Mouse (Mus musculus): ENCODE data around the gene Rabep2. TPM values are rescaled to one million over a fixed set of nuclear protein-coding genes. Genes with fewer than 3 reads are reported as not detected.
A peak's percentile ranks its signal among the peaks of the same experiment; 100 is the strongest.

Rabep2 gene
- polyA plus RNA-seq, 1 experiment, result 24.7 TPM

- peak; percentile 22 for DNase-seq
- Histone ChIP-seq H3K27ac (ENCODE audit: insufficient read depth, low read depth, low read length) (no peak overlapping the region), H3K4me3 (ENCODE audit: insufficient read depth, low read depth, low read length) (no peak overlapping the region), H3K27me3 (replicated peaks; ENCODE audit: control insufficient read depth, insufficient read depth, low read length) (no peaks in the 10 kb centered on the region), H3K36me3 (ENCODE audit: control insufficient read depth, insufficient read depth, low read length) (no peaks in the 10 kb centered on the region; the same call in none of the 2 replicates), H3K4me1 (ENCODE audit: control insufficient read depth, insufficient read depth, low read length) (no peaks in the 10 kb centered on the region)
- no peak for TF ChIP-seq POLR2A (IDR thresholded peaks at IDR 0.05; ENCODE audit: low read depth, low read length)
- TF ChIP-seq CTCF (conservative IDR thresholded peaks at IDR 0.05; ENCODE audit: insufficient read depth, insufficient read length, low read depth, low read length), result peak; percentile 54
- WGBS, result 55% methylated on average over 5 of the region's 5 CpGs
These were observed 38.7 kb downstream of the Rabep2 start for GRCm38 (mm10) chr7:126467271-126467670.

GRCm38 (mm10) chr7:126467834-126468627, 39.5 kb downstream of the Rabep2 start:
- H3K27ac ChIP-seq (ENCODE audit: insufficient read depth, low read depth, low read length), result no peak overlapping the region
- H3K4me3 ChIP-seq (ENCODE audit: insufficient read depth, low read depth, low read length), result no peak overlapping the region
- H3K27me3 ChIP-seq (replicated peaks; ENCODE audit: control insufficient read depth, insufficient read depth, low read length), result no peaks in the 10 kb centered on the region
- H3K4me1 ChIP-seq (ENCODE audit: control insufficient read depth, insufficient read depth, low read length), result no peaks in the 10 kb centered on the region
- WGBS, result 86% methylated on average over 18 of the region's 18 CpGs
- no peak for DNase-seq
- TF ChIP-seq CTCF (conservative IDR thresholded peaks at IDR 0.05; ENCODE audit: insufficient read depth, insufficient read length, low read depth, low read length) (no peak), POLR2A (IDR thresholded peaks at IDR 0.05; ENCODE audit: low read depth, low read length) (no peak)
- no peaks in the 10 kb centered on the region; the same call in none of the 2 replicates for H3K36me3 ChIP-seq (ENCODE audit: control insufficient read depth, insufficient read depth, low read length)

- Histone ChIP-seq H3K4me1 (ENCODE audit: control insufficient read depth, insufficient read depth, low read length) (peaks cover 3% of the 10 kb centered on the region; the same call in 1 of the 2 replicates), H3K36me3 (ENCODE audit: control insufficient read depth, insufficient read depth, low read length) (no peaks in the 10 kb centered on the region; the same call in none of the 2 replicates)
- TF ChIP-seq POLR2A (IDR thresholded peaks at IDR 0.05; ENCODE audit: low read depth, low read length) (no peak), CTCF (conservative IDR thresholded peaks at IDR 0.05; ENCODE audit: insufficient read depth, insufficient read length, low read depth, low read length) (no peak)
These were observed 41.5 kb downstream of the Rabep2 start for GRCm38 (mm10) chr7:126470077-126470476.

GRCm38 (mm10) chr7:126471361-126471760, 42.8 kb downstream of the Rabep2 start:
- Histone ChIP-seq H3K36me3 (ENCODE audit: control insufficient read depth, insufficient read depth, low read length) (no peaks in the 10 kb centered on the region; the same call in none of the 2 replicates), H3K27ac (ENCODE audit: insufficient read depth, low read depth, low read length) (no peak overlapping the region), H3K27me3 (replicated peaks; ENCODE audit: control insufficient read depth, insufficient read depth, low read length) (no peaks in the 10 kb centered on the region), H3K4me1 (ENCODE audit: control insufficient read depth, insufficient read depth, low read length) (peaks cover 10% of the 10 kb centered on the region; the same call in 1 of the 2 replicates), H3K4me3 (ENCODE audit: insufficient read depth, low read depth, low read length) (no peak overlapping the region)
- DNase-seq, result no peak
- no peak for TF ChIP-seq CTCF (conservative IDR thresholded peaks at IDR 0.05; ENCODE audit: insufficient read depth, insufficient read length, low read depth, low read length)
- TF ChIP-seq POLR2A (IDR thresholded peaks at IDR 0.05; ENCODE audit: low read depth, low read length), result no peak
- 89% methylated on average over 5 of the region's 5 CpGs for WGBS

More at GRCm38 (mm10) chr7:126470077-126470476, 41.5 kb downstream of the Rabep2 start:
- Histone ChIP-seq H3K4me3 (ENCODE audit: insufficient read depth, low read depth, low read length) (no peak overlapping the region), H3K27me3 (replicated peaks; ENCODE audit: control insufficient read depth, insufficient read depth, low read length) (no peaks in the 10 kb centered on the region), H3K27ac (ENCODE audit: insufficient read depth, low read depth, low read length) (no peak overlapping the region)
- DNase-seq, result no peak
- 80% methylated on average over 6 of the region's 6 CpGs for WGBS

- Histone ChIP-seq H3K36me3 (ENCODE audit: control insufficient read depth, insufficient read depth, low read length) (no peaks in the 10 kb centered on the region; the same call in none of the 2 replicates), H3K27me3 (replicated peaks; ENCODE audit: control insufficient read depth, insufficient read depth, low read length) (no peaks in the 10 kb centered on the region), H3K27ac (ENCODE audit: insufficient read depth, low read depth, low read length) (no peak overlapping the region), H3K4me3 (ENCODE audit: insufficient read depth, low read depth, low read length) (no peak overlapping the region), H3K4me1 (ENCODE audit: control insufficient read depth, insufficient read depth, low read length) (peaks cover 12% of the 10 kb centered on the region; the same call in 1 of the 2 replicates)
- 49% methylated on average over 4 of the region's 4 CpGs for WGBS
- DNase-seq, result no peak
- TF ChIP-seq POLR2A (IDR thresholded peaks at IDR 0.05; ENCODE audit: low read depth, low read length), result no peak
- TF ChIP-seq CTCF (conservative IDR thresholded peaks at IDR 0.05; ENCODE audit: insufficient read depth, insufficient read length, low read depth, low read length), result no peak
These were observed 43.3 kb downstream of the Rabep2 start for GRCm38 (mm10) chr7:126471853-126472252.

GRCm38 (mm10) chr7:126472306-126472705, 43.7 kb downstream of the Rabep2 start:
- Histone ChIP-seq H3K27me3 (replicated peaks; ENCODE audit: control insufficient read depth, insufficient read depth, low read length) (no peaks in the 10 kb centered on the region), H3K36me3 (ENCODE audit: control insufficient read depth, insufficient read depth, low read length) (no peaks in the 10 kb centered on the region; the same call in none of the 2 replicates), H3K4me3 (ENCODE audit: insufficient read depth, low read depth, low read length) (no peak overlapping the region), H3K4me1 (ENCODE audit: control insufficient read depth, insufficient read depth, low read length) (peaks cover 12% of the 10 kb centered on the region; the same call in 1 of the 2 replicates), H3K27ac (ENCODE audit: insufficient read depth, low read depth, low read length) (no peak overlapping the region)
- DNase-seq, result no peak
- 76% methylated on average over 13 of the region's 13 CpGs for WGBS
- TF ChIP-seq POLR2A (IDR thresholded peaks at IDR 0.05; ENCODE audit: low read depth, low read length) (no peak), CTCF (conservative IDR thresholded peaks at IDR 0.05; ENCODE audit: insufficient read depth, insufficient read length, low read depth, low read length) (no peak)

- Histone ChIP-seq H3K4me3 (ENCODE audit: insufficient read depth, low read depth, low read length) (no peak overlapping the region), H3K4me1 (ENCODE audit: control insufficient read depth, insufficient read depth, low read length) (peaks cover 12% of the 10 kb centered on the region; the same call in 1 of the 2 replicates), H3K36me3 (ENCODE audit: control insufficient read depth, insufficient read depth, low read length) (no peaks in the 10 kb centered on the region; the same call in none of the 2 replicates), H3K27ac (ENCODE audit: insufficient read depth, low read depth, low read length) (no peak overlapping the region), H3K27me3 (replicated peaks; ENCODE audit: control insufficient read depth, insufficient read depth, low read length) (no peaks in the 10 kb centered on the region)
- 87% methylated on average over 16 of the region's 16 CpGs for WGBS
- TF ChIP-seq CTCF (conservative IDR thresholded peaks at IDR 0.05; ENCODE audit: insufficient read depth, insufficient read length, low read depth, low read length) (no peak), POLR2A (IDR thresholded peaks at IDR 0.05; ENCODE audit: low read depth, low read length) (no peak)
- DNase-seq, result no peak
These were observed 44.2 kb downstream of the Rabep2 start for GRCm38 (mm10) chr7:126472713-126473112.

All from kidney, adult 2 months (tissue).